Mouse (Mus musculus) central nervous system, embryonic 11.5 days (tissue): ENCODE data around the gene Slc25a41. TPM values are rescaled to one million over a fixed set of nuclear protein-coding genes. Genes with fewer than 3 reads are reported as not detected.

ENCODE experiments used
- polyA plus RNA-seq: library from polyadenylated mRNA; depleted of rRNA; stranded (reverse); fragments of >200 nt; gene quantifications from 2 replicates; pipeline ENCODE4 v1.2.3, GENCODE M21; 2012; rRNA removed

Gene Slc25a41
- not detected in 2 replicates for polyA plus RNA-seq

DNA sequence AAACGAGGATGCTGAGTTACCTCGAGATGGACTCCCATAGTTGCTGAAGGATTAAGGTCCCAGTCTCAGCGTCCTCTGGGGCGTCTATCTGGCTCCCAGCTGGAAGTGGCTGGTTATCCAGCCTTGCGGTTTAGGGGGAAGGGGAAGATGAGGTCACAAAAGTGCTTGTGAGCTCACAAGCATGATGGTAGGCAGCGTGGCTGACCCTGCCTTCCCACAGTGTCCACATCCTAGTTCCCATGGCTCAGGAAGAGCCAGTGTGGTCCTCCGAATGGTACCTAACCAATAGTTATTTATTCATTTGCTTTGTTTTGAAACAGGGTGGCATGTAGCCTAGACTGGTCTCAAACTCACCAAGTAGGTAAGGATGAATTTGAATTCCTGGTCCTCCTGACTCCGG is at the start of gene Slc25a41:
Gene Slc25a41, minus strand, starts transcription at position 101 of the 400 bp plus-strand sequence.

DNA sequence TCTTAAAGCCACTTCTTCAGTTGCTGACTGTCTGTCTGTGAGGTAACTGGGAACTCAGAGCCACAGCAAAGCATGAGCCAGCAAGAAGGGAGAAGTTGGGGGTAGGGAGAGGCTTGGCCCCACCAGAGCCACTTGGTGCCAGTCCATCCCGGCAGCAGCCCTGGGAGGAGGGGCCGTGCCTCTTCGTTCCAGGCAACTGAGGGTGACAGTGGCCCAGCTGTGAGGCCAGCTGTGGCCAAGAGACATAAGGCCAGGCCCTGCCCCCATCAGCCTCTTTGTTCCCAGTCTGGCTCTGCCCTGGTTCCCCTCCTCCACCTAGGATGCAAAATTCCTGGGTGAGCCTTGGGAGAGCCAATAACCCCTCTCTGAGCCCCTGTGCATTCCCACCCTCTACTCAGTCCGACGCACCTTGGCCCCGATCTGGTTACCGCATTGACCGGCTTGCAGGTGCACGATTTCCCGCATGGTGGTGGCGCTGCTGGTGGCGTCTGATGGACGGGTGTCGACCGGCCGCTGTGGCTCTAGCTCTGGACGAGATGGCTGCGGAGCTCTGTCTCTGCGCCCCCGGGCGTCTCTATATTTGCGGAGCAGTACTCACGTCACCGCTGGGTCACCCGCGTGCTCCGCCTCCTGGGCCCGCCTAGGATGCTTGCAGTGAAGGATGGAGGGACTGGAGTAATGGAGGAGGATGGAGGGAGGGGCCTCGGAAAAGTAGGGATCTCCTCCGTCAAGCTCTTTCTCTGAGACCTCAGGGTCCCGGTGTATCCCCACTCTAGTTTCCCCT is 45.8 kb upstream of the Slc25a41 start, which contains the start of gene Tubb4a:
Gene Tubb4a, minus strand, starts transcription at position 734 of the 784 bp plus-strand sequence.

DNA sequence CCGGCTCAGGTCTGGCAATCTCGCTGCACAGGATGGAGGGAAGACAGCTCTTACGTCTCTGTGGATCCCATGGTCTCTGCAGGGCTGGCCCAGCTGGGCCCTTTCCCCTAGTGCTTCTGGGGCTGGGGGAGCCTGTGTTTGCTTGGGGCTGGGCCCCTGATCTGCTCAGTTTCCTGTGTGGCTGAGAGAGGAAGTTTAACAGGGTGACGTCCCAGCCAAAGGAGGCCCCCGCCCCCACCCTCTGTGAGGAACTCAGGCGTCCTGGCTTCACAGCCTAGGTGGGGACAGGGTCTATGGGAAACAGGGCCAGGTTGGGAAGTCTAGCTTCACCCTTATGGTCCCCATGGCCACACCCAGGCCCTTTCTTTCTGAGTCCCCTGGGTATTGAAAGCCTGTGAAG is 36.9 kb upstream of the Slc25a41 start, which contains the start of gene Dennd1c:
Gene Dennd1c, minus strand, starts transcription at position 179 of the 400 bp plus-strand sequence.

DNA sequence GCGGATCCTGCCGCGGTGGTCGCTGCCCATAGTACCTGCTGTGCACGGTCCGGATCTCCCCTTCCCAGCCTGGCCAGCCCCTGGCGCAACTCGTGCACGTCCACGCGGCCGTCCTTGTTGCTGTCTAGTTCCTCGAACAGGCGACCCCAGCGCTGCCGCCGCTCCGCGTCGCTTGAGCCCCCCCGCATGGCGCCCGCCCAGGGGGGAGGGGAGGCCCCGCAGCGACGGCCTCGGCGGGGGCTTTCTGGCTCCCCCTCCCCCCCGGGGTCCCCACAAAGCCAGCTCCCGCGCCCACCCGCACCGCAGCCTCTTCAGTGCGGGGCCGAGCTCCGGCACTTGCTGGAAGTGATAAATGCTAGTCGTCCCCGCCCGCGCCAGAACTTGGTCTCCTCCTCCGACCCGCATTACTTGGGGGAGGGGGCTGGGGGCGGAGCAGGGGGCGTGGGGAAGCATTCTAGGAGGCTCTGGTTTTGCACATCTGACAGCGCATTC is 18.1 kb upstream of the Slc25a41 start, which contains the start of gene Slc25a23:
Gene Slc25a23, minus strand, starts transcription at position 378 of the 492 bp plus-strand sequence.

DNA sequence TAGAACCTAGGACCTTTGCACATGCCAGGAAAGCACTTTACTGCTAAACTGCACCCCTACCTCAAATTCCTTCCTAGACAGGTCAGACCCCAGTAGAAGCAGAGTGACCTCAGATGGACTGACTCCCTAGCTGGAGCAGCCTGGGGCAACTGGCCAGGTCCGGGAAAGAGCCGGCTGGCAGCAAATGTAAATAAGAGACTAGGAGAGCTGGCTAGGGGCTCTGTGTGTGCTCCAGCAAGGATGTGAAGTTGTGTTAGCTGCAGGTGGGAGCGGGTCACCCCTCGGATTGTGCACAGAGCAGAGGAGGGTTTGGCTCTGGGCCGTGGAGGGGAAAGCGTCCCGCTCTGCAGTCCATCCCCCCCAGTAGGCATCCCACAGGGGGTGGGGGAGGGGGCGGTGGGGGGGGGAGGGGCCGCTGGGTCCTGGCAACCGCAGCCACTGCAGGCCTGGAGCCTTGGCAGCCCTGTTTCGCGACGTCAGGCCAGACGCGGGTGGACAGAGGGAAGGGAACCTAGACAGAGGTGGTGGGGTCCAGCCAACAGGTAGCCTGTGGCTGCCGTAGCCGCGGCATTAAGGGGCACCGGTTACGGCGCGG is 17.5 kb upstream of the Slc25a41 start, which contains the start of gene Crb3:
Gene Crb3, plus strand, starts transcription at position 215 of the 595 bp plus-strand sequence.

DNA sequence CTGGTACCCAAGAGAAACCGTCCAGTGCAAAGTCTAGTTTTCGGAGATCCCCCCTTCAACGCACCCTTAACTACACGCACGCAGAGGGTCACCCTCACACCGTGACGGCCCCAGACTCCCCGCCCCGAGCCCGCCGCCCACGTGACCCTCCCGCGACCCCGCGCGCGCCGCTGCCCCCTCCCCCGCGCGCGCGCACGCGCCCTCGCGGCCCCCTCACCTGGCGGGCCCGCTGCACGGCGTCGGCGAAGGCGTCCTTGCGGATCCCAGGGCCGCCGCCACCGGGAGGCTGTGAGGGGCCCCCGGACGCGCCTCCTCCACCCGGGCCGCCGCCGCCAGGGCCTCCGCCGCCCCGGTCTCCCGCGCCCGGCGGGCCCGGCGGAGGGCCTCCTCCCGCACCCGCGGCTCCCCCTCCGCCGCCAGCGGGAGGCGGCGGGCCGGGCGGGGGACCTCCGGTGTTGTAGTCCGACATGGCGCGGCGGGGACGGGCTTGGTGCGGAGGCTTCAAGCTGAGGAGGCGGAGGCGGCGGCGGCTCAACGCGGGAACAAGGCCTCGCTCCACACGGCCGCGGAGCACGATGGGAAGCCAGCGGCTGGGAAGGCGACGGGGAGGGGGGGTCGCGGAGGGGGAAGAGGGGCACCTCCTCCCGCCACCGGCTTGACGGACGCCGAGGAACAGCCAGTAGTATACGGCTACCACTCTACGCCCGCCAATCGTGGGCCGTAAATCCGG is 10.4 kb downstream of the Slc25a41 start, which contains the start of gene Khsrp:
Gene Khsrp, minus strand, starts transcription at position 592 of the 730 bp plus-strand sequence.

DNA sequence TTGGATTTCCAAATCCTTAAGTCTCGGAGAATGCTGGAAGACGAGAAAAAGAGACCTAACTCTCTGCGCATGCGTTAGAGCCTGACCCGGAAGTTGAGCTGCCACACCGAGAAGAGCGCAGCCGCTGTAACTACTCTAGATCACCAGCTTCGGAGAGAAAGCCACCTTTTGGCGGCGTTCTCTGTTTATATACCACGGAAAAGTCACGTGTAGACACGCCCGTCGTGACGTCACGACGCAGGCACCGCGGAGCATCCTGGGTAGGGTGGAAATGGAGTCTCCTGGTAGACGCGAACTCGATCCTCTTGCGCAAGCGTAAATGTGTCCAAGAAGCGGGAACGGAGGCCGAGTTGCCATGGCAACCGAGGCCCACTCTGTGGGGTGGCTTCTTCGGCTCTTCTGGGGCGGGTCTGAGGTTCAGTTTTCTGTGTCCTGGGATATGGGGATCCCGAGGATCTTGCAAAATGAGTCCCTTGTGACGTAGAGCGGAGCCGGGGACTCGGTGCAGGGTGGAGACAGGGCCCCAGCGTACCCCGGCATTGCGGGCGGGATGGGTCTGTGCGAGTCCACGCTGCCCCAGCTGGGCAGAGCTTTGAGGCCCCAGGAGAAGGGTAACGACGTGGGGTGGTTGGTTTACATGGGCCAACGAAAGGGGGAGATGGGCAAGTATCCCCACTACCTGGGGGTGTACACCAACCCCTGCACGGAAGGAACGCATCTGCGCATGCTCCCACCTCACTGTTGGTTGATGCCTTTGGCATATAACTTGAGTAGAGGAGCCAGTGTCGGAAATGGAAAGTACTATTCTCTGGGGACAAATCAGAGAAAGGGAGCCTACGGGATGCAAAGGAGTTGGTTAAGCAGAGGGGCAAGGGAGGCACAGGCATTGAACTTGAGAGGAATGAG is 30.0 kb downstream of the Slc25a41 start, which contains the start of the genes Gtf2f1 and Gm17949:
Gene Gtf2f1, minus strand, starts transcription at position 53 of the 906 bp plus-strand sequence.
Gene Gm17949, plus strand, starts transcription at position 234 of the 906 bp plus-strand sequence.

DNA sequence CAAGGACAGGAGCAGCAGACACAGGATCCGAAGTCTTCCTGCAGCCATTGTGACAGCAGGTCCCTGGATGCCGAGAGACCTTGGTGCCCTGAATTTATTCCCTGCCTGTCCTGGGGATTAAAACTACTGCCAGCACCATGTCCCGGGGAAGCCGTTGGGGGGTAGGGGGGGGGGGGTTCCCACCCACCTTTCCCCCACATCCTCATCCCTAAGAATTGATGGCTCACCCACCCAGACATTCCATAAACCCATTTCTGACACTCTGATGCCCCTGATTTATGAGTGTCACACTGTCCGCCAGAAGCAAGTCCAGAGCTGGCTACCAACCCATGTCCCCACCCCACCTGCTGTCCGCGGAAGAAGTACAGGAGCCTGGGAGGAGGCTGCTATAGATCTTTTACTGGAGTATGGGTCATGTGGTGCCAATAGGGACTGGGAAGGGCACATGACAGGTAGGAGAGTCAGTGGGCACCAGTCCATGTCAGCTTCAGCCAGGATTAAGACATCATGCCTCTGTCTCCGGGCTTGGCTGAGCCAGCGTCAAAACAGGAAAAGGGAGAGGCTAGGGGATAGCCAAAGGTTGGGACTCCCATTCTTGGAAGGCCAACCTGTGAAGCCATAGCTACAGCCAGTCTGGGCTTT is 41.4 kb downstream of the Slc25a41 start, which contains the start of gene Pspn:
Gene Pspn, minus strand, starts transcription at position 51 of the 642 bp plus-strand sequence.

DNA sequence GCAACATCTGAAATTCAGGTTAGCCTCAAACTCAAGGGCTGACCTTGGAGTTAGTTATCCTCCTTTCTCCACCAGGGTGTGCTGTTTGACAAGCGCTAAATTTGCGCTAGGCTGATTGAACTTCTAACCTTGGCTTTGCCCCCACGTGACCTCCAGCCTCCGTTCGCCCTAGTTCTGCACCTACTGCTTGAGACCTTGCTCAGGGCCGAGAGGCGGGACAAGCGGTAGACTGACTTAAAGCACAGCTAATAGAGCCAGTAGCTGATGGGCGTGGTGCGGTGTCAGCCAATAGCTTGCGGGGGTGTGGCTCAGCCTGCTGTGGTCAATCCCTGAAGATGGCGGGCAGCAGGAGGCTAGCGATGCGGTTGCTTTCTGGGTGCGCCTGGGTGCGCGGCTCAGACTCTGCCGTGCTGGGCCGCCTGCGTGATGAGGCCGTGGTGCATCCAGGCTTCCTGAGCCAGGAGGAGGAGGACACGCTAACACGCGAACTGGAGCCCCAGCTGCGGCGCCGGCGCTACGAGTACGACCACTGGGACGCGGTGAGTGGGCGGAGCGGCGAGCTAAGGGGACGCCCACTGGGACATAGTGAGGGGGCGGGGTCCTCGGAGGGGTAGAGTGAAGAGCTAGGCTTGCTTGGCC is 44.3 kb downstream of the Slc25a41 start, which contains the start of gene Alkbh7:
Gene Alkbh7, plus strand, starts transcription at position 311 of the 639 bp plus-strand sequence.

DNA sequence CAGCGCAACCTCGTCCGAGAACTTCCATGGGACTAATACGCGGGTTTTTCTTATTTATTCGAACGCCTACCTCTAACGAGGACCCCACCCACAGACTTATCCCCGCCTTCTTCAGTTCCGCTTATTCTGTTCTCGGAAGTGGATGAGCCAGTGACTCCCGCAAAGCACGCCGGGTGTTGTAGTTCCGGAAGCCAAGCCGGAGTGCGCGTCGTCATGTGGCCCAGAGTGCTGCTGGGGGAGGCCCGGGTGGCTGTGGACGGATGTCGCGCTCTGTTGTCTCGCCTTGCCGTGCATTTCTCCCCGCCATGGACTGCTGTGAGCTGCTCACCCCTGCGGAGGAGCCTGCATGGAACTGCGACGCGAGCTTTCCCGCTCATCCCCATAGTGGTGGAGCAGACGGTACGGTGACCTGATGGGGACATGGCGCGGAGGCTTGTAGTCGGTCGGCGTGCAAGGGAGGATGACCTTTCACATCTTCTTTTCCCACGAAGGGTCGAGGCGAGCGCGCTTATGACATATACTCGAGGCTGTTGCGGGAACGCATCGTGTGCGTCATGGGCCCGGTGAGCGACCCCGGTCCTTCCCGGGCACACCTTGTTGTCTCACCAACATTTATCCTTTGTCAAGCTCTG is 51.2 kb downstream of the Slc25a41 start, which contains the start of gene Clpp:
Gene Clpp, plus strand, starts transcription at position 191 of the 632 bp plus-strand sequence.

Other genes with a start within 250 kb of the Slc25a41 start
- gene Rfx2, start 210.6 kb downstream of the Slc25a41 start, polyA plus RNA-seq: 7.5 and 8.4 TPM in 2 replicates
- not detected in 2 replicates for gene Acsbg2, start 167.2 kb downstream of the Slc25a41 start, polyA plus RNA-seq
- 0.04 TPM in 1 of 2 replicates, not detected in the other for gene 1700061G19Rik, start 166.2 kb downstream of the Slc25a41 start, polyA plus RNA-seq
- gene Mllt1, start 106.2 kb downstream of the Slc25a41 start, polyA plus RNA-seq: 95.9 and 103 TPM in 2 replicates
- not detected in 2 replicates for gene Acer1, start 59.5 kb downstream of the Slc25a41 start, polyA plus RNA-seq
- 96.5 and 130 TPM in 2 replicates for gene Clpp, start 51.3 kb downstream of the Slc25a41 start, polyA plus RNA-seq
- gene Alkbh7, start 44.3 kb downstream of the Slc25a41 start, polyA plus RNA-seq: 22.3 and 23.3 TPM in 2 replicates
- gene Pspn, start 41.6 kb downstream of the Slc25a41 start, polyA plus RNA-seq: 0.17 TPM in 1 of 2 replicates, not detected in the other
- gene Gtf2f1, start 30.4 kb downstream of the Slc25a41 start, polyA plus RNA-seq: 82.8 and 142 TPM in 2 replicates
- gene Gm17949, start 30.2 kb downstream of the Slc25a41 start, polyA plus RNA-seq: 0.05 and 0.08 TPM in 2 replicates
- gene Khsrp, start 10.1 kb downstream of the Slc25a41 start, polyA plus RNA-seq: 132 and 136 TPM in 2 replicates
- gene Crb3, start 17.5 kb upstream of the Slc25a41 start, polyA plus RNA-seq: 0.85 and 1.8 TPM in 2 replicates
- gene Slc25a23, start 18.2 kb upstream of the Slc25a41 start, polyA plus RNA-seq: 28.0 and 35.7 TPM in 2 replicates
- 3.9 and 5.1 TPM in 2 replicates for gene Dennd1c, start 36.9 kb upstream of the Slc25a41 start, polyA plus RNA-seq
- 70.7 and 72.5 TPM in 2 replicates for gene Tubb4a, start 46.1 kb upstream of the Slc25a41 start, polyA plus RNA-seq
- gene Tnfsf9, start 63.7 kb upstream of the Slc25a41 start, polyA plus RNA-seq: 6.2 and 6.5 TPM in 2 replicates
- 0.20 and 0.22 TPM in 2 replicates for gene Cd70, start 108.1 kb upstream of the Slc25a41 start, polyA plus RNA-seq
- 0.35 TPM in 2 replicates for gene Tnfsf14, start 152.5 kb upstream of the Slc25a41 start, polyA plus RNA-seq
- gene C3, start 186.5 kb upstream of the Slc25a41 start, polyA plus RNA-seq: 2.6 and 3.3 TPM in 2 replicates
- gene Gpr108, start 206.8 kb upstream of the Slc25a41 start, polyA plus RNA-seq: 14.1 and 20.4 TPM in 2 replicates
- 28.3 and 33.5 TPM in 2 replicates for gene Trip10, start 207.8 kb upstream of the Slc25a41 start, polyA plus RNA-seq
- gene Vav1, start 237.4 kb upstream of the Slc25a41 start, polyA plus RNA-seq: 1.7 and 2.3 TPM in 2 replicates